Mouse (Mus musculus) kidney, adult 2 months (tissue): ENCODE data around the gene Adgre5.

Experiments
- CTCF ChIP-seq: fragments of 200-500 bp; conservative IDR thresholded peaks from 2 replicates; pipeline ENCODE4 v1.5.1; 2011; ENCODE audit warnings: low read depth, mild to moderate bottlenecking, control low read depth, low read length, moderate library complexity, mixed read lengths; ENCODE audit not compliant: insufficient read depth, insufficient read length
- POLR2A ChIP-seq: fragments of 200-500 bp; IDR thresholded peaks from one replicate; pipeline ENCODE4 v1.6.1; 2011; ENCODE audit warnings: low read depth, low read length, control low read depth

GRCm38 (mm10) chr8:83693609-83694236 is 47.4 kb downstream of the Adgre5 start:
- no peak for TF ChIP-seq POLR2A
- TF ChIP-seq CTCF: no peak
